Mouse (Mus musculus): ENCODE data around the gene Dio3. TPM values are rescaled to one million over a fixed set of nuclear protein-coding genes. Genes with fewer than 3 reads are reported as not detected.

The Dio3 gene
- polyA plus RNA-seq, 1 experiment: 0.21 TPM

- no peak overlapping the region for H3K4me3 ChIP-seq (ENCODE audit: control insufficient read depth, low read depth, low read length)
- peaks cover 6% of the 10 kb centered on the region; the same call in 1 of the 2 replicates for H3K27me3 ChIP-seq (ENCODE audit: control insufficient read depth, insufficient read depth, low read length)
- no peak for TF ChIP-seq POLR2A (IDR thresholded peaks at IDR 0.05; ENCODE audit: control insufficient read depth, low read depth, low read length)
- TF ChIP-seq CTCF (IDR thresholded peaks at IDR 0.05; ENCODE audit: control insufficient read depth, insufficient read depth, insufficient replicate concordance, low read depth, low read length): peak; percentile 22; the same call in 1 of the 2 replicates
Observed at GRCm38 (mm10) chr12:110276034-110276433, 2.8 kb upstream of the Dio3 start.

GRCm38 (mm10) chr12:110277259-110277964 lies 1.5 kb upstream of the Dio3 start:
- Histone ChIP-seq H3K4me3 (ENCODE audit: control insufficient read depth, low read depth, low read length) (peak overlapping the region; percentile 25), H3K36me3 (ENCODE audit: control insufficient read depth, insufficient read depth, low read length) (no peaks in the 10 kb centered on the region), H3K27ac (ENCODE audit: control insufficient read depth, insufficient read depth, low read depth, low read length) (no peak overlapping the region), H3K4me1 (ENCODE audit: control insufficient read depth, insufficient read depth, low read length) (peaks cover 11% of the 10 kb centered on the region), H3K27me3 (ENCODE audit: control insufficient read depth, insufficient read depth, low read length) (peaks cover 6% of the 10 kb centered on the region; the same call in 1 of the 2 replicates)
- TF ChIP-seq POLR2A (IDR thresholded peaks at IDR 0.05; ENCODE audit: control insufficient read depth, low read depth, low read length): no peak
- TF ChIP-seq CTCF (IDR thresholded peaks at IDR 0.05; ENCODE audit: control insufficient read depth, insufficient read depth, insufficient replicate concordance, low read depth, low read length): no peak

More at GRCm38 (mm10) chr12:110276034-110276433, 2.8 kb upstream of the Dio3 start:
- H3K27ac ChIP-seq (ENCODE audit: control insufficient read depth, insufficient read depth, low read depth, low read length): no peak overlapping the region
- H3K36me3 ChIP-seq (ENCODE audit: control insufficient read depth, insufficient read depth, low read length): no peaks in the 10 kb centered on the region
- H3K4me1 ChIP-seq (ENCODE audit: control insufficient read depth, insufficient read depth, low read length): peaks cover 11% of the 10 kb centered on the region

DNA sequence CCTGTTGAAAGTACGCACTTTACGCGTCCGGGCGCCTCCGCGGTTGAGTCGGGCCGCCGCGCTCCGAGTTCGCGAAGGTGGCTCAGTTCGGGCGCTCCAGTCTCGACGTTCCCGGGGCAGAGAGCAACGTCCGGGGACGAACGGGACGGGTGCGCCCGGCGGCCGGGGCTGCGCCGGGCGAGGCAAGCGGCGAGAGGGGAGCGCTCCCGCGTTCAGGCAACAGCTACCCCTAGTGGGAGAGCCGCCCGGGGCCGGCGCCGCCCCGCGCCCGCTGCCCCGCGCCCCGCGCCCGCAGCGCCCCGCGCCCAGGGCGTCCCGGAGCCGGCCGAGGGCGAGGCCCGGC lies 932 bp upstream of the Dio3 start:
- no peak for TF ChIP-seq POLR2A (IDR thresholded peaks at IDR 0.05; ENCODE audit: control insufficient read depth, low read depth, low read length)
- no peak for TF ChIP-seq CTCF (IDR thresholded peaks at IDR 0.05; ENCODE audit: control insufficient read depth, insufficient read depth, insufficient replicate concordance, low read depth, low read length)
- no peak overlapping the region for H3K27ac ChIP-seq (ENCODE audit: control insufficient read depth, insufficient read depth, low read depth, low read length)
- H3K27me3 ChIP-seq (ENCODE audit: control insufficient read depth, insufficient read depth, low read length): peaks cover 6% of the 10 kb centered on the region; the same call in 1 of the 2 replicates
- H3K4me1 ChIP-seq (ENCODE audit: control insufficient read depth, insufficient read depth, low read length): peaks cover 11% of the 10 kb centered on the region
- H3K4me3 ChIP-seq (ENCODE audit: control insufficient read depth, low read depth, low read length): peak overlapping the region; percentile 58
- no peaks in the 10 kb centered on the region for H3K36me3 ChIP-seq (ENCODE audit: control insufficient read depth, insufficient read depth, low read length)

DNA sequence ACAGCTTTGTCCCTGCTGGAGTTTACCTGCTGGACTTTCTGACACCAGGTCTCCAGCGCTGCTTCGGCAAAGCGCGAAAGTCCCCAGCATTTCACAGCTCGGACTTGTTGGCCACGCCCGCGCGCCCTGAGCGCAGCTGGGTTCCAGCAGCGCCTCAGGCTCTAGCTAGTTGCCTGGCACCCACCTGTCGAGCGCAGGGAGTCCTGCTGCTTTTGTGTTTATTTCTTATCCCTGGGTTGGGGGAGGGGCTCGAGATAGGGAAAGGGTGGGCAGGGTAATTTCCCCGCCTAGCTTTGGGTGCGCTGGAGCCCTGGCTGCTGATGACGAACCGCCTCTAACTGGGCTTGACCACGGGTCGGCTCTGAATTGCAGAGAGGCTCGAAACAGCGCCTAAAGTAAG lies 1.5 kb downstream of the Dio3 start:
- no peak for TF ChIP-seq POLR2A (IDR thresholded peaks at IDR 0.05; ENCODE audit: control insufficient read depth, low read depth, low read length)
- no peak for TF ChIP-seq CTCF (IDR thresholded peaks at IDR 0.05; ENCODE audit: control insufficient read depth, insufficient read depth, insufficient replicate concordance, low read depth, low read length)
- Histone ChIP-seq H3K27me3 (ENCODE audit: control insufficient read depth, insufficient read depth, low read length) (peaks cover 6% of the 10 kb centered on the region; the same call in 1 of the 2 replicates), H3K27ac (ENCODE audit: control insufficient read depth, insufficient read depth, low read depth, low read length) (no peak overlapping the region), H3K4me3 (ENCODE audit: control insufficient read depth, low read depth, low read length) (no peak overlapping the region), H3K36me3 (ENCODE audit: control insufficient read depth, insufficient read depth, low read length) (no peaks in the 10 kb centered on the region), H3K4me1 (ENCODE audit: control insufficient read depth, insufficient read depth, low read length) (peaks cover 11% of the 10 kb centered on the region)

DNA sequence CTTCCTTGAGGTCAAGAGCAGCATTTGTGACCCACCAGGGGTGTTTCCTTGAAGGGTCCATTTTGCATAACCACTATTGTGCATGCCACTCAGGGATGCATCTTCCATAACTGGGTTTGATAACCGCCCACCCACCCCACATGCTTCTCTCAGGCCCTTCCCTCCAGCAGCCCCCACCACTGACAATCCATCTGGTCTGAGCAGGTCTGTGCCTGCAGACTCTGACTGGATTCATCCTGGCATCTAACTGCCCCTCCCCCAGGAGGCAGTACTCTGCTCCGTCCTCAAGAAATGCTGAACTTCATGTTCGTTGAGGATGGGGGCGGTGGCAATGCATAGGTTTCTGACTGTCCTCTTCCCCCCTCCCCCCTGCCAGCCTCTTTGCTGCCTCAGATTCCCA lies 4.9 kb downstream of the Dio3 start:
- TF ChIP-seq CTCF (IDR thresholded peaks at IDR 0.05; ENCODE audit: control insufficient read depth, insufficient read depth, insufficient replicate concordance, low read depth, low read length) (no peak), POLR2A (IDR thresholded peaks at IDR 0.05; ENCODE audit: control insufficient read depth, low read depth, low read length) (no peak)
- Histone ChIP-seq H3K4me3 (ENCODE audit: control insufficient read depth, low read depth, low read length) (no peak overlapping the region), H3K4me1 (ENCODE audit: control insufficient read depth, insufficient read depth, low read length) (peaks cover 3% of the 10 kb centered on the region; the same call in 1 of the 2 replicates), H3K27me3 (ENCODE audit: control insufficient read depth, insufficient read depth, low read length) (no peaks in the 10 kb centered on the region), H3K27ac (ENCODE audit: control insufficient read depth, insufficient read depth, low read depth, low read length) (no peak overlapping the region), H3K36me3 (ENCODE audit: control insufficient read depth, insufficient read depth, low read length) (no peaks in the 10 kb centered on the region)

DNA sequence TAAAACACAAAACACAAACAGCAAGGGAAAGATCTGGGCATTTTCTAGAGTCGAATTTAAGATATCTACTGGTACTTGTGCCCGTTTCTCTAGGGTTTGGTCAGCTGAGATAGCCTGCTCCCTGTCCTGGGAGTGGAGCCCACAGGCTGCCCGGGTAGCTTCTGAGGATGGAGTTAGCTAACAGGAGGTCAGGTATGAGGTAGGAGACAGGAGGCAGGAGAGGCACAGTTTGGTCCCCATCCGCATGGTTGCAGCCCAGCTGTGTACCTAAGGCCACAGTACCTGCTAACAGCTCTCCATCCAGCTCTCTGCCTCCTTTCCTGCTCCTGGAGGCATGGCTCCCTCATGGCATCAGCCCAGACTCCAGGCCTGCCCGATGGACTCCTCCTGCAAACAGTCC lies 13.9 kb downstream of the Dio3 start:
- Histone ChIP-seq H3K27me3 (ENCODE audit: control insufficient read depth, insufficient read depth, low read length) (no peaks in the 10 kb centered on the region), H3K36me3 (ENCODE audit: control insufficient read depth, insufficient read depth, low read length) (no peaks in the 10 kb centered on the region), H3K27ac (ENCODE audit: control insufficient read depth, insufficient read depth, low read depth, low read length) (no peak overlapping the region), H3K4me3 (ENCODE audit: control insufficient read depth, low read depth, low read length) (no peak overlapping the region), H3K4me1 (ENCODE audit: control insufficient read depth, insufficient read depth, low read length) (no peaks in the 10 kb centered on the region)
- TF ChIP-seq POLR2A (IDR thresholded peaks at IDR 0.05; ENCODE audit: control insufficient read depth, low read depth, low read length) (no peak), CTCF (IDR thresholded peaks at IDR 0.05; ENCODE audit: control insufficient read depth, insufficient read depth, insufficient replicate concordance, low read depth, low read length) (no peak)

- Histone ChIP-seq H3K4me1 (ENCODE audit: control insufficient read depth, insufficient read depth, low read length) (no peaks in the 10 kb centered on the region), H3K27me3 (ENCODE audit: control insufficient read depth, insufficient read depth, low read length) (no peaks in the 10 kb centered on the region), H3K36me3 (ENCODE audit: control insufficient read depth, insufficient read depth, low read length) (no peaks in the 10 kb centered on the region), H3K27ac (ENCODE audit: control insufficient read depth, insufficient read depth, low read depth, low read length) (no peak overlapping the region), H3K4me3 (ENCODE audit: control insufficient read depth, low read depth, low read length) (no peak overlapping the region)
- TF ChIP-seq POLR2A (IDR thresholded peaks at IDR 0.05; ENCODE audit: control insufficient read depth, low read depth, low read length): no peak
- no peak for TF ChIP-seq CTCF (IDR thresholded peaks at IDR 0.05; ENCODE audit: control insufficient read depth, insufficient read depth, insufficient replicate concordance, low read depth, low read length)
Observed at GRCm38 (mm10) chr12:110294891-110295290, 16.0 kb downstream of the Dio3 start.
